Mouse (Mus musculus) layer of hippocampus, postnatal 14 days (tissue): ENCODE results near the gene Sertad1. TPM values are rescaled to one million over a fixed set of nuclear protein-coding genes. Genes with fewer than 3 reads are reported as not detected.
"Not testable (repeated sequence)": the region's sequence is repeated elsewhere in the genome, so short reads cannot be mapped to it uniquely, and the experiment has no call there.

Experiments used
- DNase-seq, 2 experiments: peaks; one replicate each; pipeline ENCODE4 v3.0.0; 2021 to 2022; ENCODE audit warnings: low spot score in 2 of 2, mixed read lengths in 1 of 2
- total RNA-seq, 2 experiments: library from RNA; stranded (reverse); gene quantifications; 2 replicates each; pipeline ENCODE4 v1.2.3; 2021

The Sertad1 gene
- total RNA-seq, 2 experiments from 2014 or later: 6.1 to 6.9 TPM

DNA sequence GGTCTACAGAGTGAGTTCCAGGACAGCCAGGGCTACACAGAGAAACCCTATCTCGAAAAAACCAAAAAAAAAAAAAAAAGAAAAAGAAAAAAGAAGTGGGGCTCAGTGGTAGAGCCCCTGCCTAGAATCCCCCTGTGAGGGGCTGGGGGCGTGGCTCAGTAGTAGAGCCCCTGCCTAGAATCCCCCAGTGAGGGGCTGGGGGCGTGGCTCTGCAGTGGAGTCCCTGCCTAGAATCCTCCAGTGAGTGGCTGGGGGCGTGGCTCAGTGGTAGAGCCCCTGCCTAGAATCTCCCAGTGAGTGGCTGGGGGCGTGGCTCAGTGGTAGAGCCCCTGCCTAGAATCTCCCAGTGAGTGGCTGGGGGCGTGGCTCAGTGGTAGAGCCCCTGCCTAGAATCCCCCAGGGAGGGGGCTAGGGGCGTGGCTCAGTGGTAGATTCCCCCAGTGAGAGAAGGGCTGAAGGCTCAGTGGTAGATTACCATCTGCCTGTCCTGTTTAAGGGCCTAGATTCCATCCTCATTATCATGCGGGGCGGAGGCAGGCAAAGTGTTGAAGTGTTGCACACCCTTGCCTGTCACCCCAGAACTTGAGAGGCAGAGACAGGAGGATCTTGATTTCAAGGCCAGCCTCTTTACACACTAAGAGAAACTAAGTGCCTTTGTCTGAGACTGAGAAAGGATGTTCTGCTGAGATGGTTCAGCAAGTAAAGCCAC, 8.1 kb downstream of the Sertad1 start:
- not testable (repeated sequence) for DNase-seq

DNA sequence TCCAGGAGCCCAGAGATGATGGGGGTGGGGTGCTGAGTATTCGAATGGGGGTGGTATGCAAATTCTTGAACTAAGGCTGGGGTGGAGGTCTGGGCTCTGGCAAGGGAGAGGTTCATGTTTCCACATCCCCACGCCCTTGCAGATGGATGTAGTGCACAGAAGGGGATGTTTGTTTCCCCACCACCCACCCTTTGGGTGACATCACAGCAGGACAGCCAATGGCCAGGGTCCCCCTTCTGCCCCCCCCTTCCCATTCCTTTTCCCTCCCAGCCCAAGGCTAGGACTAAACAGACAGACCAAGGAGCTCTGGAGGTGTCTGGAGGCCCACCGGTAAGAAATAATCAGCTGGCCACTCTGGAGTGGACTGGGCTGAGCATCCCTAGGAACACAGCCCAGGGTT, 12.3 kb downstream of the Sertad1 start, which contains the start of gene Prx:
Prx (plus strand) TSS at position 289 of the 400 bp plus-strand sequence.
- DNase-seq: no peak

DNA sequence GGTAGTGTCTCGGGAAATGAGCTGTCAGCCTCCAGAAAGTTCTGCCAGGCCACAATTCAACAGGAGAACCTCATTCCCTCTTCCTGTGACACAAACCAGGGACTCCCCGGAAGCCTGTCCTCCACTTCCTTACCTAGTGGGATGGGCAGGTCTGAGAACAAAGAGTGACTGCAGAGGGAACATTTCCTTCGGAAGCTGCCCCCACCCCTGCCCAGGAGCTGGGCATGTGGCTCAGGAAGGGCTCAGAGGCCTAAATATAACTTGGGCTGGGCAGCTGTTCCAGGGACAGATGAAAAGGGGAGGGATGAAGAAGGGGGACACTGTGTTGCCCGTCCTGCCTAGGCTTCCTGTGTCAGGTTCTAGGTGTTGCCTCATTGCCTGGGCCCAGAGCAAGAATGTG, 14.9 kb downstream of the Sertad1 start:
- DNase-seq: no peak

DNA sequence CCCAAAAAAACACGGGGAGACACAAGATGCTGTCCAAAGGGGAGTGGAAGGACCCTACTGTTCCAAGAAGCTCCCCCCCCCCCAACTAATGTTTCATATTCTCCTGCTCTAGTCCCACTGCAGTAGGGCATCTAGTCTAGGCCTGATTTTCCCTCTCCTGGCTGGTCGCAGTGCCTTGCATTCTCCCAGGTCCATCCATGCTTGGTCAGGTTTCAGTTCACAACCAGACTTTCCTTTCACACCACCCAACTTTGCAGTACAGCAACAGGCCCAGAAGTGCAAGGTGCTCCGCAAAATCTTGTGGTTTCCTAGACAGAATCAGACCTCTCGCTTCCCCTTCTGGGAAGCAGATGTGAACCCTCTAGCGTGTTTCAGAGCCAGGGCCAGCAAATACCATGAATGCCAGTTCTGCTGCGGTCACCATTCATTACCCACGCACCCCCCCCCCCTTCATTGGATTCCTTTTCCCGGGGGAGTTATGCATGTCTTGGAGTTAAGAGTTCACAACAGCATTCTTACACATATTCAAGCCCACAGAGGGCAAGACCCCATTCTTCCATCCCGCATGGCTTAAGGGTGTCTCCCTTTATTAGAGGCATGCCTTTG, 20.2 kb downstream of the Sertad1 start:
- DNase-seq: no peak

DNA sequence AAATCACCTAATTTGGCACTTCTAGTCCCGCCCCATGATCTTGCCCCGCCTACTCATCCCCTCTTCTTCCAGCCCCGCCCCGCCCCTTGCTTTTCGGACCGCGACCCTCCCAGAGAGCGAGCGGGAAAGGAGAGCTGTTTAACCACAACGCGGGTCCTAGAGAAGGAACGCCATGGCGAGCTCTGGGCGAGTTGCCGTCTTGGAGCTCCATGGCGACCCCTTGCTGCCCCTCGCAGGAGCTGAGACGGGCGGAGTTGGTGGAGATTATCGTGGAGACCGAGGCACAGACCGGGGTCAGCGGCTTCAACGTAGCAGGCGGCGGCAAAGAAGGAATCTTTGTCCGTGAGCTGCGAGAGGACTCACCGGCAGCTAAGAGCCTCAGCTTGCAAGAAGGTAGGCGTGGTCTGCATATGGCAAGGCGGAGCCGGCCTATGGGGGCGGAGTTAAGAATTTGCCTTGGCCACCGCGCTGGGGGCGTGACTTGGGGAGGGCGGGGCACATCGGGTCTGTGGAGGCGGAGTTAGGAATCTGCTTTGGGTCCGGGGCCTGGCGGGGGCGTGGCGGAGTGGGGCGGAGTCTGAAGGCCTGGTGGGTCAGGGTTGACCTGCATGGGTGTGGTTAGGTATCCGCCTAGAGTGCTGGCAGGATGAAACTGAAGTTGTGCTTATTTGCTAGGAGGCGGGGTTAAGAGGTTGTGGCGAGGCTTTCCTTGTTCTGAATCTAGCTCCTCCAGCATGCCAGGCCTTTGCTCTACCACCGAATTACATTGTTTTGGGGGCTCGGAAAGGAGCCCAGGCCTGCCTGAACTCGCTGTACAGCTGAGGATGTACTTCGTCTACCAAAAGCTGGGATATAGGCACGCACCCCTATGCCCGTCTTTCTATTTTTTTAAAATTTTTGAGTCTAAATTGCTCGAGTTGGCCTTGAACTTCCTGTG, 21.3 kb downstream of the Sertad1 start:
- DNase-seq: peak; percentile 86 to 91

DNA sequence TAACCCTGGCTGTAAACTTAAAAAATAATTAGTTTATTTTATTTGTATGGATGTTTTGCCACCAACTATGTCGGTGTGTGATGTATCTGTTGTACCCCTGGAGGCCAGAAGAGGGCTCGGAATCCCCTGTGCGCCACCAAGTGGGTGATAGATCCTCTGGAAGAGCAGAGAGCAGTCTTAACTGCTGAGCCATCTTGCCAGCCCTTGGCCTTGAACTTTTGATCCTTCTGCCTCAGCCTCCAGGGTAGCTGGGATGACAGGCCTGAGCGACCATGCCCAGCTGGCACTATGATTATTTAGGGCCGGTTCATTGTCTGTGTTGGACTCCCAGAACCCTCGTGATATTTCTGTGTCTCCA, 21.9 kb downstream of the Sertad1 start:
- no peak for DNase-seq

DNA sequence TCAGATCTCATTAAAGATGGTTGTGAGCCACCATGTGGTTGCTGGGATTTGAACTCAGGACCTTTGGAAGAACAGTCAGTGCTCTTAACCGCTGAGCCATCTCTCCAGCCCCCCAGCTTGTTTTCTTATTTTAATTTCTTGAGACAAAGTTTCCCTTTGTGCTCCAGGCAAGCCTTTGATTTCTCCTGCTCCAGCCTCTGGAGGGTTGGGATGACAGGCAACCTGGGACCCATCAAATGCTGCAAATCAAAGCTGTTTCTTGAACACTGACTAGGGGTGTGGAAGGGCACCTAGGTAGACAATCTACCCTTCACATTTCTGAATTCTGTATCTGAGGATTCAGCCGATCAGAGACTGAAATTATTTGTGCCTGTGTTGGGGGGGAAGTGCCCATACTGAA, 24.1 kb downstream of the Sertad1 start:
- DNase-seq: no peak

DNA sequence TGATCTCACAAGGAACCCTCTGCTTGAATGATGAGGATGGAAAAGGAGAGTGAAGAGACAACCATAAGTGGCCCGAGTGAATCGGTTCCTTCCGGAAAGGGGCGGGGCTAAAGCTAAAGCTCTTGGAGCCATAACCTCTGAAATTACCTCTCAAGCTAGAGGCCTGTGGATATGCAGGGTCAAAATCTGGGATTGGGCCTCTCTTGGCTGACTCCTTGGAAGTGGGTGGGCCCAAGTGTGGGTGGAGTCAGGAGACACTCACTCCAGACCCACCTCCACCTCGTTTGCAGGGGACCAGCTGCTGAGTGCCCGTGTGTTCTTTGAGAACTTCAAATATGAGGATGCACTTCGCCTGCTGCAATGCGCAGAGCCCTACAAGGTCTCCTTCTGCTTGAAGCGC, 28.3 kb downstream of the Sertad1 start:
- no peak for DNase-seq

DNA sequence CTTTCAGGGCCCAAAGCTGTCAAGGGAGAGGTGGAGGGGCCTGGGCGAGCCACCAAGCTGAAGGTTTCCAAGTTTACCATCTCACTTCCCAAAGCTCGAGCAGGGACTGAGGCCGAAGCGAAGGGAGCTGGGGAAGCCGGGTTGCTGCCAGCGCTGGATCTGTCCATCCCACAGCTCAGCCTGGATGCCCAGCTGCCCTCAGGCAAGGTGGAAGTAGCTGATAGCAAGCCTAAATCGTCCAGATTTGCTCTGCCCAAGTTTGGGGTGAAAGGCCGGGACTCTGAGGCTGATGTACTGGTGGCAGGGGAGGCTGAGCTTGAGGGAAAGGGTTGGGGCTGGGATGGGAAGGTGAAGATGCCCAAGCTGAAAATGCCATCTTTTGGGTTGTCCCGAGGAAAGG, 31.6 kb downstream of the Sertad1 start:
- no peak for DNase-seq

DNA sequence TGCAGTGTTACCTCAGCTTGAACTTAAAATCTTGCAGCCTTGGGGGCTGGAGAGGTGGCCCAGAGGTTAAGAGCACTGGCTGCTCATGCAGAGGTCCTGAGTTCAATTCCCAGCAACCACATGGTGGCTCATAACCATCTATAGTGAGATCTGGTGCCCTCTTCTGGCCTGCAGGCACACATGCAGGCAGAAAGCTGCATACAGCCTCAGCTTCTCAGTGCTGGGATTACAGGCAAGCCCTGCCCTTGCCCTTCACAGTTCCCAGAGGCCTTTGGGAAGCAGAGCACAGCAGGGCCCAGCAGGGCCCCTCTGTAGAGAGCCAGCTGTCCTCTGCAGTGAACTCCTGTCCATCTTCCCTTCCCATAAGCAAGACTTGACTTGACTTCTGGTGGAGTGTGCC, 33.4 kb downstream of the Sertad1 start:
- no peak for DNase-seq

DNA sequence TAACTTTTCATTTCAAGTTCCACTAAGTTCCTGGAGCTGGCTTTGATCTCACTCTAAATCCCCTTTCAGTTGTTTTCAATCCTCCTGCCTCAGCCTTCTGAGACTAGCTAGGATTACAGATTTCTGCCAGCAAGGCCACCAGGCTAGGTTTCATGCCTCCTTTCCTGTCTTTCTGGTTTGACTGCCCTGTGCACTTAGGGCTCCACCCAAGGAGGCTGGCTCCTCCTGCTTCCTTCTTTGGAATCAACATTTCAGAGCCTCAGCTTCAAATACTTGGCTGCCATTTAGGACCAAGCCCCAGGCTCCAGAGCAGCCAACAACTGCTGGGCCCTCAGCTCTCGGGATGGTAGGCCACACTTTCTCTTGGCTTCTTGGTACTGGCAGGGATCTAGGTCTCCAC, 33.9 kb downstream of the Sertad1 start:
- DNase-seq: no peak

DNA sequence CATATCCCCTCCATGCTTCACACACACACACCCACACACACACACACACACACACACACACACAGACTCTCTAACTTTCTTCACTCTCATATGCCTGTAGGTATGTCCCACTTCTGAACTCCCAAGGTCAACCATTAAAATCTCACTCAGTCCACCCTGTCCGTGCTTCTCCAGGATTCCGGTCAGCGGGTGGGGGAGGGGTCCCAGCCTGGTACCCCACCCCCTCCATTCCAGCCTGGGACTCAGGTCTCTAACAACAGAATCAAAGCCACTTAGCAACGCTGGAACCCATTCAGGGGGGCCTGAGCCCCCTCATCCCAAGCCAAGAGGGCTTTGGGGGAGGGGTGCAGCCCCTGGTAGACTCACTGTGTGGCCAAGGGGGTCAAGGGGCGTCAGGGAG, 36.3 kb downstream of the Sertad1 start, which contains the start of gene Hipk4:
Hipk4 (plus strand) TSS at position 301 of the 400 bp plus-strand sequence.
- DNase-seq: no peak

DNA sequence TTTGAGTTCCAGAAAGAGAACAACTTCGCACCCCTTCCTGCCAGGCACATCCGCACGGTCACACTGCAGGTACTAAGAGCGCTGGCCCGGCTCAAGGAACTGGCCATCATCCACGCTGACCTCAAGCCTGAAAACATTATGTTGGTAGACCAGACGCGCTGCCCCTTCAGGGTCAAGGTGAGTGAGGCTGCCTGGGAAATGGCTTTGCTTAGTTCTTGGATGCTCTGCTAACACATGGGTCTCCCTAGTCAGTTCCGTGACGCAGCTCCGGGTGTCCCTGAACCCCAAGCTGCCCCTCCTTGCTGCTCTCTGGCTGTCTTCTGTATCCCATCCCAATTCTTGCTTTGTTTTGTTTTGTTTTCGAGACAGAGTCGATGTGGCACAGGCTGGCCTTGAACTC, 37.1 kb downstream of the Sertad1 start:
- no peak for DNase-seq

DNA sequence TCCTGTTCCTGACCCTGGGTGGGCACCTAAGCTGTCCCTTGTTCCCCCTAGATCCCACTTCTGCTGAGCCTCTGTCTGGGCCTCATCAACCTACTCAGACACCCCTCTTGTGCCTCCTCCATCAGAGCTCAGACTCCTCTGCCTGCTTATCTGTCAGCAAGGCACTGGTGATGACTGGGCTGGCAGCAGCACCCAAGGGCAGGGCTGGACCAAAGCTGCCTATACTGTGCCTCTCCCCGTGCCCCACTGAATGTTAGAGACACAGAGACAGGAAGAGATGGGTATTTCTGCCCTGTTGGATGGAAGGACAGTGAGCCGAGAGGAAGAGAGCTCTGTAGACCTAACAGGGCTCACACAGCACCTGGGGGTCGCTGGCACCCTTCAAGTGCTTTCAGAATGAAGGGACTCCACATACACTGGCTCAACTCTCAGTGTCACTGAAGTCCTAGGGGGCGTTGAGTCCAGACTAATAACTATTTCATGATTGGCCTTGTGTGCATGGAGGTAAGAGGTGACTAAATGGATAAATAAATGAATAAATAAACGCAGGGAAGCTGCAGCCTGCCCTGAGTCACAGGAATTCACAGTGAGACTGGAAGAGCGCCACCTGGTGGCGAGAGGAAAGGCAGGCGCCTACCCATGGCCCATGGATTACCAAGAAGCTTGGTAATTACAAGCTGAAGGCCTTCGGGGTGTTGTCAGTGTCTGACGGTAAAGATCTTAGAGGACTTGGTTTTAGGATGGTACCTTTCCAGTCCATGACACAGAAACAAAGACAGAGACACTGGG, 39.5 kb downstream of the Sertad1 start:
- peak; percentile 65 to 81 for DNase-seq

DNA sequence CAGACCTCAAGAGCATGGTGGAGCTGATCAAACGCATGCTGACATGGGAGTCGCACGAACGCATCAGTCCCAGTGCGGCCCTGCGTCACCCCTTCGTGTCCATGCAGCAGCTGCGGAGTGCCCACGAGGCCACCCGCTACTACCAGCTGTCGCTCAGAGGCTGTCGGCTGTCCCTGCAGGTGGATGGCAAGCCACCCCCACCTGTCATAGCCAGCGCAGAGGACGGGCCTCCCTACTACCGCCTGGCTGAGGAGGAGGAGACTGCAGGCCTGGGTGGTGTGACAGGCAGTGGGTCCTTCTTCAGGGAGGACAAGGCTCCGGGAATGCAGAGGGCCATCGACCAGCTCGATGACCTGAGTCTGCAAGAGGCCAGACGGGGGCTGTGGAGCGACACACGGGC, 42.4 kb downstream of the Sertad1 start:
- no peak for DNase-seq

DNA sequence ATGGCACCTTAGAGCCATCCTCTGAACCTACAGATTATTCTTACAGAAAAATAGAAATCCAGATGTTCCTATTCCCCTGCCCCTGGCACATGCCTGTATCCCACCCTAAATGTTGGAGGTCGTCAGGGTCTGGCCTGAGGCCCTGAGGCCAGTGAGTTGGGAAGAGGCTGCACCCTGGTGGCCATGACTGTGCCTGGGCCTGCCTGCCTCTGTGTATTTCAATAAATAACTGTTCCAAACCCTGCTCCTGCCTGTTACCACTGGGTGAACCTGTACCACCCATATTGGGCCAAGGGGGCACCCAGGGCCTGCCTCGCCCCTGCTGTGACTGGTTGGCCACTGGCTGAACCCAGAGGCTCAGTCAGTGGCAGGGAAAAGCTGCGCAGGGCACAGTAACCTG, 44.2 kb downstream of the Sertad1 start:
- DNase-seq: no peak

DNA sequence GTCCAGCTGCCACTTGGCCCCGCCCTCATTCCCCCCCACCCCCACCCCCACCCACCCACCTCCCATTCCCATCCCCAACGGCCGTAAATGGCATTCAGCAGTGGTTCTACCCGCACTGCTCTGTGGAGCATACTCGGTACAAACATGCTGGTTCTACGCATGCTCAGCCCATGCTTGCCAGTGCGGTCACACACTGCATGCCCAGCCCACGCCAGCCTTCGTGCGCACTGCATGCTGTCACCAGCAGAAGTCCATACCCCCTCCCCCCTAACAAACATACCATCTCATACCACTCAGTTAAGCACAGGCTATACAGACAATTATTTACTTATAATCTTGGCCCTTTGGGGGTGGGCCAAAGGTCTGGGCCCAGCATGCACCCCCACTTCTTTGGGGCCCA, 45.0 kb downstream of the Sertad1 start:
- no peak for DNase-seq

DNA sequence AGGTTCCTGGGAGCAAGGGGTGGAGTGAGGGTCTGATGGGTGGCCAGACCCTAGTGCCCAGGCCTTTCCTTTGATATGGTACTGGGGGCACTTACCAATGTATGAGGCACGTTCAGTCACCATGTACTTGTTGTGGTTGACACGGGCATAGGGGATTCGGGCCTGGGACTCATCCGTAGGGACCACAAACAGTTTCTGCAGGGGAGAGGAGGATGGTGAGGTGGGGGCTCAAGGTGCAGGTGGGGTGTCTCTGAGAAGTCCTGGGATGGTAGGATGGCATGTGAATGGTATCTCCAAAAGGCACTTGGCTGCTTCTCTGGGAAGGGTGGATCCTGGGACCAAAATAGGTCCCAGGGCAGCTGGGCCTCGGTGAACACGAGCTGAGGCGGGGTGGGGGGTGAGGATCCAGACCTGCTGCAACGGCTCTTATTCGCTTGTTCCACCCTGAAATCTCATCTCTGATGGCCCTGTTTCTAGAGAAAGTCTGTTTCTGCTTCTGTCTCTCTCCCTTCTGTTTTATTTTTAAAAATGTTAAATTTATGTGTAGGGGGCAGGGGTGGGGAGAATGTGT, 45.9 kb downstream of the Sertad1 start:
- DNase-seq: no peak

DNA sequence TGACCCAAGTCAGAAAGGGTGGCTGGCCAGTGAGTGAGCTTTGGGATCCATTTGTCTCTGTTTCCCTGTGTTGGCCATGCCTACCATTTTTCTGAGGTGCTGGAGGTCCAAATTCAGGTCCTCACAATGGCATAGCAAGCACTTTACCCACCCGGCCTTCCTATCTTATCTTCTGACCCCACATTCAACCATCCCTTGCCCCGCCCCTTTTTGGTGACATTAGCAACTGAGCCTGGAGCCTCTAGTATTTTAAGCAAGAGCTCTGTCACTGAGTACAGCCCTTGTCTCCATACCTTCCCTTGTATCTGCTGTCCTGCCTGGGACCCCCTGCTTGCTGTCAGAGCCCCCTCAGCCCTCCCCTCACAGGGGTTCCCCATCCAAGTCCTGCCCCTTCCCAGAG, 48.7 kb downstream of the Sertad1 start:
- DNase-seq: no peak

DNA sequence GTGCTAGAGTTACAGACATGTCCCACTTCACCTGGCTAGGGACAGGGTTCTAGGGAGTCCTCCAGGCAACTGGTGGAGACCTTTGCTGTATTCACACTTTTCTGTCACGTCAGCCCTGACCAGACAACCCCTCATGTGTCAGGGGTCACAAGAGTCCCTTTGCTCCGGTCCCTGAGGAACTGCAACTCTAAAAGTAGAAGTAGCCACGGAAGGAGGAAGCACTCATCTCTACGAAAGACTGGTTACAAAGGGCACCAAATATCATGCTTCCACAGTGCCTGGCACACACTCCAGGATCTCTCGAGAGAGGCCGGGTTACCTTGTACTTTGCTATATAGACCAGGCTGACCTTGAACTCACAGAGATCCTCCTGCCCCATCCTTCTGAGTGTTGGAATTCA, 49.9 kb downstream of the Sertad1 start:
- DNase-seq: no peak

DNA sequence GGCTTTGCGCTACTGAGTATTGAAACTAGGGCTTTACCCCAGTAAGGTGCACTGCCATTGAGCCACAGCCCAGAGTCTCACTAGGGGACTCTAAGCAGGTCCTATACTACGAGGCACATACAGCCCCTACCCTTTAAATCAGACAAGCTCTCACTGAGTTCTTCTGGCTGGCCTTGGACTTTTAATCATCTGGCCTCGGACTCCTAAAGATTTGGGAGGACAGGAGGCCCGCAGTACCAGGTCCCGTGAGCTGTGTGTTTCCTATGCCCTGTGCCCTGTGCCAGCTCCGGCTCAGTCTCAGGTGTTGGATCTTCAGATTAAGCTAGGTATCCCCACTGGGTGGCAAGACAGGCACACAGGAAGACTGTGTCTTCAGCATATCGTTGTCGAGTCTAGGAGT, 51.3 kb downstream of the Sertad1 start:
- DNase-seq: no peak
